Mouse (Mus musculus) neural tube, embryonic 12.5 days (tissue): ENCODE measurements around the gene Ube3b. TPM values are rescaled to one million over a fixed set of nuclear protein-coding genes. Genes with fewer than 3 reads are reported as not detected.
A peak's percentile ranks its signal among the peaks of the same experiment; 100 is the strongest.

Experiments
- ATAC-seq: fragments of 200-750 bp; cut with Nextera tagmentation; 2 replicates; pipeline ENCODE4 v1.8.0; 2017; ENCODE audit warnings: low read depth, mild to moderate bottlenecking, moderate TSS enrichment, moderate library complexity; ENCODE audit not compliant: low FRiP score
- H3K27ac ChIP-seq: fragments of 300-500 bp; sonication (generic); 2 replicates; pipeline ENCODE4 v1.5.1; 2016
- H3K27me3 ChIP-seq: fragments of 300-500 bp; sonication (generic); replicated peaks from 2 replicates; pipeline ENCODE4 v1.6.1; 2016; ENCODE audit warnings: mild to moderate bottlenecking
- H3K36me3 ChIP-seq: fragments of 300-500 bp; sonication (generic); 2 replicates; pipeline ENCODE4 v1.6.1; 2016; ENCODE audit warnings: mild to moderate bottlenecking
- H3K4me1 ChIP-seq: fragments of 300-500 bp; sonication (generic); 2 replicates; pipeline ENCODE4 v1.6.1; 2016
- H3K4me2 ChIP-seq: fragments of 300-500 bp; sonication (generic); replicated peaks from 2 replicates; pipeline ENCODE4 v1.6.1; 2016; ENCODE audit warnings: mild to moderate bottlenecking
- H3K4me3 ChIP-seq: fragments of 300-500 bp; sonication (generic); 2 replicates; pipeline ENCODE4 v1.5.1; 2016
- H3K9ac ChIP-seq: fragments of 300-500 bp; sonication (generic); 2 replicates; pipeline ENCODE4 v1.6.1; 2016; ENCODE audit warnings: mild to moderate bottlenecking
- H3K9me3 ChIP-seq: fragments of 300-500 bp; sonication (generic); 2 replicates; pipeline ENCODE4 v1.6.1; 2016; ENCODE audit warnings: mild to moderate bottlenecking
- WGBS: fragments of 180-500 bp; shearing (Covaris S2); methylation state at CpG from one replicate; pipeline ENCODE4 v1.1.7; 2016; 5-methylcytosine and 5-hydroxymethylcytosine counted together
- polyA plus RNA-seq: library from polyadenylated mRNA; unstranded; fragments of >200 nt; fragmentation: Nextera tagmentation; extraction: Ambion mirVana; gene quantifications from 2 replicates; pipeline ENCODE4 v1.2.1, GENCODE M21; 2016

Ube3b gene
- polyA plus RNA-seq, 1 experiment from 2014 or later, result 55.0 TPM

DNA sequence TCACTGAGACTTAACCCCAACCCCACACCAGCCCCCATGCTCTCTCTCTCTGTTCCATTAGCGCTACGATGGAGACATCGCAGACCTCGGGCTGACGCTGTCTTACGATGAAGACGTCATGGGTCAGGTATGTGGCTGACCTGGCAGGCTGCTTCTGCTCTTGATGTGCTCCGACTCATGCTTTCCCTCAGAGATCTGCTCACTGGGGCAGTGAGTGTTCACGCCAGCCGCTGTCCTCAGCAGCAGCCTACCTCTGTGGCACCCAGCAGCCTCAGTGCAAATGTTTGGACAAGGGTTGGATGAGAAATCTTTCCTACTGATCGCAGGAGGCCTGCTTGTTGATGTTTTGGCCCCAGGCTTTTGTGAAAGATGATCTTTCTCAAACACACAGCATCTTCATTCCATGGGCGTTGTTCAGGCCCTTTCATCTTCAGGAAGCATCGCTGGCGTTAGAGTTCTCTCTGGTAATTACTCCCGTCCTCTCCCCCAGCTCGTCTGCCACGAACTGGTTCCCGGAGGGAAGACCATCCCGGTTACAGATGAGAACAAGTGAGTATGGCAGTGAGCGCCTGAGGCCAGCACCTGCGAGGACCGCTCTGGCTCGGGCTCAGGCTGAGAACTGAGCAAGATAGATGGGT is 32.1 kb downstream of the Ube3b start:
- no peak for ATAC-seq
- Histone ChIP-seq H3K9ac (no peak overlapping the region), H3K4me2 (no peak overlapping the region), H3K4me3 (no peak overlapping the region), H3K4me1 (no peaks in the 10 kb centered on the region), H3K27ac (no peak overlapping the region), H3K27me3 (no peaks in the 10 kb centered on the region), H3K9me3 (no peaks in the 10 kb centered on the region), H3K36me3 (peaks cover 99% of the 10 kb centered on the region)
- WGBS, result 81% methylated on average over 23 of the region's 23 CpGs

DNA sequence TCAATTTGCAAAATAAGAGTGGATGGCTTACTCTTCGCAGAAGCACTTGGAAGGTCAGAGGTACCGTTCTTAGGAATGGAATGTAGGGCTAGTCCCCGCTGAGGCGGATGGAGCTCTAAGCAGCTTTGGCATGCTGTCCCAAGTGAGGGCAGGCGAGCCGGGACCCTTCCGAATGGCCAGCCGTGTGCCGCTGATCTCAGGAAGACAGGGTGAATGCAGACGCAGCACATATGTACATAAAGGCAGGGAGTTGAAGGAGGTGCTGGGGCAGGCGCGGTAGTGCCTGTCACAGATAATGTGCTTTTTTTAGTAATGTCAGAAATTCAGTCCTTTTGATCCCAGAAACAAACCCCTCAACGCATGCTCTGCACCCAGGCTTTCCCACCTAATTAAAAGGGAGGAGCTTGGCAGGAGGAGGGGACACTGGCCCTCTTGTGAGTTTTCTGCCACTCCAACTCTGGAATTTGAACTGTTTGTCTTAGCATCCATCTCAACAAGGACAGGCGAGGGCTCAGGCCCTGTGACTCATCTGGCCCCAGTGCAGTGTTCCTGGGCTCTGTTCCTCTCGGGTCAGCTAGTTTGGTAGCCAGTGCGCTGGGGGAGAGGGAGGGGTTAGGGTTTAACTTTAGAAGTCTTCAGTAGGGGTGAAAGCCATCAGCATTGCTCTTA is 32.8 kb downstream of the Ube3b start:
- Histone ChIP-seq H3K4me2 (no peak overlapping the region), H3K27ac (no peak overlapping the region), H3K27me3 (no peaks in the 10 kb centered on the region), H3K9ac (no peak overlapping the region), H3K4me3 (no peak overlapping the region), H3K36me3 (peaks cover 99% of the 10 kb centered on the region), H3K9me3 (no peaks in the 10 kb centered on the region), H3K4me1 (no peaks in the 10 kb centered on the region)
- 89% methylated on average over 16 of the region's 16 CpGs for WGBS
- no peak for ATAC-seq

DNA sequence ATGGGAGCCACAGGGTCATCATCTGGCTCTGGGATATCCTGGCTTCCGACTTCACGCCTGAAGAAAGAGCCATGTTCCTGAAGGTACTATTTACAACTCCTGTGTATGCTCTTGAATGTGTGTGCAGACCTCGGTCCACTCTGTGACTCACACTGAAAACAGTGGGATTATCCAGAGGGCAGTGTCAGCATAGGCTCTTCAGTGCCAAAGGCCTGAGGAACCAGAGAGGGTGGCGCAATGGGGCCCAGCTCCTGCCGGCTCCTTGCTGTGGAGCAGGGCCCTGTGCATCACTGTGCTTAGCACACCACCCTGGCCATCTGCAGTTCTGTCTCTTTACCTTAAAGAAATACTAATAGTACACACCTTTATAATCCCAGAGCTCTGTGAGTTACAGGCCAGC is 35.2 kb downstream of the Ube3b start:
- H3K9me3 ChIP-seq, result no peaks in the 10 kb centered on the region
- H3K4me3 ChIP-seq, result no peak overlapping the region
- peaks cover 99% of the 10 kb centered on the region for H3K36me3 ChIP-seq
- no peak for ATAC-seq
- no peak overlapping the region for H3K27ac ChIP-seq
- H3K9ac ChIP-seq, result no peak overlapping the region
- H3K4me1 ChIP-seq, result no peaks in the 10 kb centered on the region
- 96% methylated on average over 5 of the region's 5 CpGs for WGBS
- H3K27me3 ChIP-seq, result no peaks in the 10 kb centered on the region
- no peak overlapping the region for H3K4me2 ChIP-seq

DNA sequence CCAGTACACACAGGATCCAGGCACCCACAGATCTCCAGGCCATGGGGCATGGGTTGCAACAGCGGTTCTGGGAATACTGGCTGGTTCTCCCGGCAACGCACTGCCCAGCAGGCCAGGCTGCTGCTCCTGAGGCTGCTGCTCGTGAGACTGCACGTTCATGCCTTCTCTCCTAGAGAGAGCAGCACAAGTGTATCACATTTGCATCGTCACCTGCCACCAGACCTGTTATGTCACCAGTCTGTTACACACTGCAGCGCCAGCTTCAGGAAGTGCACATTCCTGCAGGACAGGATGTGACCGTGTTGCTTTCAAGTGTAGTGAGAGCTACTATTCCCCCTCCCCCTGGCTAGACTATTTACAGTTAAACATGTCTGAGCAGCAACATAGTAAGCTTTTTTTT is 36.4 kb downstream of the Ube3b start:
- H3K4me1 ChIP-seq, result no peaks in the 10 kb centered on the region
- no peak for ATAC-seq

DNA sequence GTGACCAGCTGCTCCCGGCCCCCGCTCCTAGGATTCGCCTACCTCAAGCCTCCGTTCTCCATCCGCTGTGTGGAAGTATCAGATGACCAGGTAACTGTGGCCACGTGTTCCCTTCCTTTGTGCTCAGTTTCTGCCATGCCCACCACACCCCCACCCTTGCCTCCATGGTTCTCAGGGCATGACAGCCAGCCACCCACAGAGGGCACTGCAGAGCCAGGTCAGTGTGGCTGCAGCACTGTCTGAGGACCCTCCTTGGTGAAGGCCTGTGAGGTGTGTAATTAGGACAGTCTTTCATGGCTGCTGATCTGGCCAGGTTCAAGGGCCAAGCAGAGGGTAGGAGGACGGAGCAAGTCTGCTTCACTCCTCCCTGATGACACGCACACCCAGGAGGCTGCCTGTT is 38.1 kb downstream of the Ube3b start:
- H3K4me3 ChIP-seq, result no peak overlapping the region
- no peak overlapping the region for H3K9ac ChIP-seq
- H3K36me3 ChIP-seq, result peaks cover 80% of the 10 kb centered on the region
- H3K27me3 ChIP-seq, result no peaks in the 10 kb centered on the region
- no peak for ATAC-seq
- no peak overlapping the region for H3K27ac ChIP-seq
- peaks cover 4% of the 10 kb centered on the region; the same call in 1 of the 2 replicates for H3K4me1 ChIP-seq
- H3K9me3 ChIP-seq, result no peaks in the 10 kb centered on the region
- 84% methylated on average over 8 of the region's 8 CpGs for WGBS
- H3K4me2 ChIP-seq, result no peak overlapping the region

More for the DNA sequence above, 36.4 kb downstream of the Ube3b start:
- H3K9ac ChIP-seq, result no peak overlapping the region
- peaks cover 97% of the 10 kb centered on the region for H3K36me3 ChIP-seq
- no peak overlapping the region for H3K27ac ChIP-seq
- 88% methylated on average over 8 of the region's 8 CpGs for WGBS
- H3K4me3 ChIP-seq, result no peak overlapping the region
- no peak overlapping the region for H3K4me2 ChIP-seq
- no peaks in the 10 kb centered on the region for H3K9me3 ChIP-seq
- no peaks in the 10 kb centered on the region for H3K27me3 ChIP-seq

DNA sequence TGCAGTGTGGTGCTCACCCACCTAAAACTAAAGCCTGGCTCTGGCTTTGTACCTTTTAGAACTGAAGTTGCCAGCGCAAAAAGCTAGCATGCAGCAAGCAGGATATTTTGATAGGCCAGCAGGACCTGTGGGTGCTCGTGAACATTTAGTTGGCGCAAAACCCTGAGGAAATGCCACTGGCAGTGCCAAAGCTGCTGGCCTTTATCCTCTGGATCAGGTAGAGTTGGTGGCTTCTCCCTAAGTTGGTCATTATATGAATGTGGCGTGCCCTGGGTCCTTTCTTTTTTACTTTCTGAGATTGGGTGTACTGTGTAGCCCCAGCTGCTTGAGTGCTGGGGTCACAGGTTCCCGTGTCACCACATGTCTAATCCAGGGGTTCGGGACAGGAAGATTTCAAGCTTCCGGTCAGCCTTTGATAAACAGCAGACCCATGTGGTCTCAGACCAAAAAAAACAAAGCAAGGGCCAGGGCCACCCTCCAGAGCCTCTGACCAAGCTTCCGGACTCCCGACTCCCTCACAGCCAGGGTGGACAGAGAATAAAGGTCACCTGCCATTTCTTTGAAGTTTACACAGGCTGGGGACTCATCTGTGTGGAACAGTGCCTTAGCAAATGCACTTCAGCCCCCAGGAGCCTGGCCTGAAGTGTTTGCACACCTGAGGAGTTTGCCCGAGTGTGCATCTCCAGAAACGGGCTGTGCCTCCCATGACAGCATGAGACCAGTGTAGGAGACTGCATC is 41.3 kb downstream of the Ube3b start:
- WGBS, result 80% methylated on average over 11 of the region's 11 CpGs
- ATAC-seq, result no peak
- H3K27me3 ChIP-seq, result no peaks in the 10 kb centered on the region; the same call in 1 of the 2 replicates
- peaks cover 48% of the 10 kb centered on the region for H3K36me3 ChIP-seq
- H3K9me3 ChIP-seq, result no peaks in the 10 kb centered on the region
- no peak overlapping the region for H3K27ac ChIP-seq
- H3K9ac ChIP-seq, result no peak overlapping the region
- H3K4me3 ChIP-seq, result no peak overlapping the region
- no peak overlapping the region for H3K4me2 ChIP-seq
- H3K4me1 ChIP-seq, result peaks cover 9% of the 10 kb centered on the region

DNA sequence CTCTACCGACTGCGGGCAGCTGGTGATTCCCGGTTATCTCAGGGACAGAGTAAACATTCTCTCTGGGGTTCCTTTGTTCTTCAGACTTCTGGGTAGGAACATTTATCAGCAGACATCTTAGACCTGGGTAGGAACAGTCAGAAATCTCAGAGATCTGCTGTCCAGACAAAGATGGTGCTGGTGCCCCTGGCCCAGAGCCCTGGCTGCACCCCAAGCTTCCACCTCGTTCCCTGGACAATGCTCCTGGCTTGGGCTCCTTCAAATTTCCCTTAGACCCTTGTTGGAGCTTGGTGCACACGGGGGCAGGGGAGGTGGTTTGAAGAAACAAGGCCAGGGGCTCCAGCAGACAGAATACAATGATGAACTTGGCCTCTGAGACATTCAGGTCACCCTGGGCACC is 42.2 kb downstream of the Ube3b start:
- no peaks in the 10 kb centered on the region for H3K9me3 ChIP-seq
- no peak overlapping the region for H3K27ac ChIP-seq
- H3K4me3 ChIP-seq, result no peak overlapping the region
- peaks cover 40% of the 10 kb centered on the region for H3K36me3 ChIP-seq
- ATAC-seq, result no peak
- no peaks in the 10 kb centered on the region; the same call in 1 of the 2 replicates for H3K27me3 ChIP-seq
- WGBS, result 37% methylated on average over 5 of the region's 5 CpGs
- no peak overlapping the region for H3K9ac ChIP-seq
- H3K4me2 ChIP-seq, result no peak overlapping the region
- peaks cover 9% of the 10 kb centered on the region for H3K4me1 ChIP-seq

DNA sequence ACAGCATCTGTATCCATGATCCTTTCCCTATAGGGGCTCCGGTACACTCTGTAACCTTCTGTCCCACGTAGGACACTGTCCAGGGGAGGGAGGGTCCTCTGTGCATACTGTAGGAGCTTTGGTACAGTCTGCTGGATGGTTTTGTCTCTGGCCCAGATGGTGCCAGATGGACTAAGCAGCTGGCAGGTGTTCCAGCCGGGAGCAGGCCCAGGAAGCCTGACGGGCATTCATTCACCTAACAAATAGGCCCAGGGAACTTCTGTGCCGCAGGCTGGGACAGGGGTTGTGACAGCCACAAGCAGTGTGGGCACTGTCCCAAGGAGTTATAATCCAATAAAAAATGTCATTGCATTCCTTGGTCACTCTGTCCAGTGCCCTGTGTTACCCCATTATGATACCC is 43.6 kb downstream of the Ube3b start:
- peaks cover 26% of the 10 kb centered on the region for H3K36me3 ChIP-seq
- H3K4me3 ChIP-seq, result no peak overlapping the region
- no peaks in the 10 kb centered on the region; the same call in 1 of the 2 replicates for H3K27me3 ChIP-seq
- WGBS, result 67% methylated on average over 5 of the region's 5 CpGs
- H3K4me1 ChIP-seq, result peaks cover 14% of the 10 kb centered on the region
- no peaks in the 10 kb centered on the region for H3K9me3 ChIP-seq
- H3K9ac ChIP-seq, result peak overlapping the region; percentile 13; the same call in 1 of the 2 replicates
- no peak for ATAC-seq
- H3K4me2 ChIP-seq, result no peak overlapping the region
- no peak overlapping the region for H3K27ac ChIP-seq

DNA sequence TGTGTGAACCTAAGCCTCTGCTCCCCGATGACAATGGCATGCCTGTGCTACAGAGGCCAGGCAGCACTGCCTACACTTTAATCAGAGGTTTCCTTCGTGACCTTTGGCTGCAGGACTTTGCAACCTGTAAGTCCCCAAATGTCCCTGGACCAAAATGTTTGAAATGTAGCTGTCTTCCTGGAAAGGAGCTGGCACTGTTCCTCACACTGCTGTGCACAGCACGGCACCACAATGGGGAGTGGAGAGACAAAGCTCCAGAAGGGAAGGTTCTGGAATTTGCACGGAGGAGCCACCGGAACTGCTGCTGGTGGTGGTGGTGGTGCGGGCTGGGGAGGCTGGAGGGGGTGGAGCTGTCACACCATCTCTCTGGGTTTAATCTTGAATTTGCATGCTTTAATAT is 46.3 kb downstream of the Ube3b start:
- ATAC-seq, result no peak
- Histone ChIP-seq H3K9me3 (no peaks in the 10 kb centered on the region), H3K4me2 (no peak overlapping the region), H3K9ac (no peak overlapping the region), H3K4me3 (no peak overlapping the region), H3K4me1 (peaks cover 28% of the 10 kb centered on the region), H3K36me3 (no peaks in the 10 kb centered on the region), H3K27ac (no peak overlapping the region), H3K27me3 (no peaks in the 10 kb centered on the region; the same call in 1 of the 2 replicates)
- WGBS, result 82% methylated on average over 6 of the region's 6 CpGs

DNA sequence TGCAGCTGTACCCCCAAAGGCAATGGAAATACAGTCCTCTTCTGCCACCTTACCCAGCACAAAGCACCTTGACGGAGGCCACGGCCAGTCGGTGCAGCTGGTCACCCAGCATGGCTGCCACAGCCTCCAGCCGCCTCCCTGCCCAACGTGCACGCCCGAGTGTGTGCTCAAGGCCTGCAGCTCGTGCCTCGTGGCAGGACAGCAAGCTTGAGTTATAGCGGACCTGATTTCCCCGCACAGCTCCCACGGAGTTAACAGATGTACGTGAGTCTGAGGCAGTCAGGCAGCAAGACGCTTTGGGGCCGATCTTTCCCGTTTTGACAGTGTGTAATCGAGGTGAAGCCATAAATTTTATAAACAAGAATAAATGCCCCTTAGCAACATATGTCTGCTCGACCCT is 48.2 kb downstream of the Ube3b start:
- no peaks in the 10 kb centered on the region for H3K9me3 ChIP-seq
- peaks cover 24% of the 10 kb centered on the region for H3K4me1 ChIP-seq
- H3K27ac ChIP-seq, result no peak overlapping the region
- WGBS, result 50% methylated on average over 18 of the region's 18 CpGs
- H3K4me2 ChIP-seq, result no peak overlapping the region
- H3K9ac ChIP-seq, result no peak overlapping the region
- no peak overlapping the region for H3K4me3 ChIP-seq
- H3K27me3 ChIP-seq, result no peaks in the 10 kb centered on the region; the same call in 1 of the 2 replicates
- no peak for ATAC-seq
- H3K36me3 ChIP-seq, result no peaks in the 10 kb centered on the region

DNA sequence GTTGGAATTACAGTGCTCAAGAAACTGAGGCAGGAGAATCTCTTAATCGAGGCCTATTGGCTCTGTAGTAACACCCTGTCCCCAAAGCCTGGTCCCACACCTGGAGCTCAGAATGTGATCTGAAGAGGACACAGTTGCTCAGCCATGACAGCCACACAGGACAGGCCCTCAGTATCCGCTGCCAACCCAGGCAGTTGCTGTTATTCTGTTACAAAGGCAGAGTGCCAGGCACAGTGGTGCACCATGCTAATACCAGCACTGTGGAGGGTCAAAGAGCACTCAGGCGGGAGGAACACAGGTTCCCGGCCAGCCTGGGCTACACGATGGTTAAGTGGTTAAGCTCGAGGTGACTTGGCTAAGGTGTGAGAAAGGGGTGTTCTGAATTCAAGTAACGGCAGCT is 49.4 kb downstream of the Ube3b start:
- no peak for ATAC-seq
- no peaks in the 10 kb centered on the region; the same call in 1 of the 2 replicates for H3K27me3 ChIP-seq
- H3K36me3 ChIP-seq, result no peaks in the 10 kb centered on the region; the same call in 1 of the 2 replicates
- 84% methylated on average over 7 of the region's 7 CpGs for WGBS
- peaks cover 19% of the 10 kb centered on the region for H3K4me1 ChIP-seq
- no peak overlapping the region for H3K4me2 ChIP-seq
- no peak overlapping the region for H3K9ac ChIP-seq
- no peak overlapping the region for H3K27ac ChIP-seq
- no peak overlapping the region for H3K4me3 ChIP-seq
- no peaks in the 10 kb centered on the region for H3K9me3 ChIP-seq

DNA sequence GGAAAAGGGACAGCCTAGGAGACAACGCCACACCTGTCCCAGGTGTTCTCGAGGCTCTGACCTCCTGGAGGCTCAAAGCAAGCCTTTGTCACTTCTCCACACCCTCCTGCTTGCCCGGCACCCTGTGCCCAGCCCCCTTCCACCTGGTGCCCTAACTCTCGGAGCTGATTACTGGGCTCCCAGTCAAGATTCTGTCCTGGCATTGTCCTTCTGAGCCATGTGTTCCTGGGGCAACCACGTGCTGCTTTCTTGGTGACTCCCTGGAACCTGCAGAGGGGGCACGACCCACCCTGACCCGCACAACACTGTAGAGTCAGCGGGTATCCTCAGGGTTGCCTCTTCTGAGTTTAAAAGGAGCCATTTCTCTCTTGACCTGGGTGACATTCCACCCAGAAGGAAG is 54.0 kb downstream of the Ube3b start:
- Histone ChIP-seq H3K4me3 (no peak overlapping the region), H3K27ac (no peak overlapping the region), H3K4me2 (no peak overlapping the region), H3K4me1 (peaks cover 10% of the 10 kb centered on the region), H3K27me3 (no peaks in the 10 kb centered on the region), H3K36me3 (peaks cover 21% of the 10 kb centered on the region), H3K9me3 (no peaks in the 10 kb centered on the region), H3K9ac (no peak overlapping the region)
- WGBS, result 94% methylated on average over 8 of the region's 8 CpGs
- no peak for ATAC-seq
